Mouse (Mus musculus) right cerebral cortex, postnatal 14 days (tissue): ENCODE data around the gene Pcolce.

Experiments
- DNase-seq: peaks from one replicate; pipeline ENCODE4 v3.0.0; 2022

Pcolce gene

GRCm38 (mm10) chr5:137613550-137613949 is at the start of gene Pcolce:
Gene Pcolce, minus strand, starts transcription at chr5:137613784.
- no peak for DNase-seq

- DNase-seq, result no peak
Measured at GRCm38 (mm10) chr5:137663057-137663456, 49.5 kb upstream of the Pcolce start.

- DNase-seq, result no peak
Measured at GRCm38 (mm10) chr5:137660064-137660688, 46.6 kb upstream of the Pcolce start.

GRCm38 (mm10) chr5:137656977-137657376 is 43.4 kb upstream of the Pcolce start:
- peak; percentile 65 for DNase-seq

GRCm38 (mm10) chr5:137654746-137655145 is 41.2 kb upstream of the Pcolce start:
- DNase-seq, result no peak

- no peak for DNase-seq
Measured at GRCm38 (mm10) chr5:137653366-137653765, 39.8 kb upstream of the Pcolce start.

GRCm38 (mm10) chr5:137652474-137652873 is 38.9 kb upstream of the Pcolce start:
- peak; percentile 75 for DNase-seq

- no peak for DNase-seq
Measured at GRCm38 (mm10) chr5:137649669-137650571, 36.3 kb upstream of the Pcolce start.

GRCm38 (mm10) chr5:137649251-137649650 is 35.7 kb upstream of the Pcolce start:
- DNase-seq, result no peak

- DNase-seq, result no peak
Measured at GRCm38 (mm10) chr5:137647827-137648601, 34.4 kb upstream of the Pcolce start.

GRCm38 (mm10) chr5:137645652-137646091 is 32.1 kb upstream of the Pcolce start, which contains the start of gene Irs3:
Gene Irs3, minus strand, starts transcription at chr5:137645714.
- DNase-seq, result no peak

- peak; percentile 35 for DNase-seq
Measured at GRCm38 (mm10) chr5:137645091-137645651, 31.6 kb upstream of the Pcolce start.

GRCm38 (mm10) chr5:137644484-137644883 is 30.9 kb upstream of the Pcolce start:
- no peak for DNase-seq

- DNase-seq, result no peak
Measured at GRCm38 (mm10) chr5:137642886-137643285, 29.3 kb upstream of the Pcolce start.

GRCm38 (mm10) chr5:137641054-137641453 is 27.5 kb upstream of the Pcolce start, which contains the start of gene Sap25:
Gene Sap25, plus strand, starts transcription at chr5:137641334.
- peak; percentile 40 for DNase-seq

- DNase-seq, result no peak
Measured at GRCm38 (mm10) chr5:137639472-137639871, 25.9 kb upstream of the Pcolce start.

- no peak for DNase-seq
Measured at GRCm38 (mm10) chr5:137633397-137634084, 20.0 kb upstream of the Pcolce start.

- no peak for DNase-seq
Measured at GRCm38 (mm10) chr5:137631591-137631990, 18.0 kb upstream of the Pcolce start.

GRCm38 (mm10) chr5:137631171-137631570 is 17.6 kb upstream of the Pcolce start:
- no peak for DNase-seq

GRCm38 (mm10) chr5:137630602-137631001 is 17.0 kb upstream of the Pcolce start:
- no peak for DNase-seq

GRCm38 (mm10) chr5:137629906-137630545 is 16.4 kb upstream of the Pcolce start:
- DNase-seq, result no peak

- peak; percentile 49 for DNase-seq
Measured at GRCm38 (mm10) chr5:137629306-137629721, 15.7 kb upstream of the Pcolce start.
